Mouse (Mus musculus) left cerebral cortex, adult 2 months (tissue): ENCODE results near the gene Nfic. TPM values are rescaled to one million over a fixed set of nuclear protein-coding genes. Genes with fewer than 3 reads are reported as not detected.

Experiments
- DNase-seq, 2 experiments: peaks; one replicate each; pipeline ENCODE4 v3.0.0; 2021 to 2022; ENCODE audit warnings: low spot score in 2 of 2, mixed read lengths in 1 of 2; ENCODE audit errors: extremely low spot score in 1 of 2
- H3K27ac ChIP-seq: fragments of 200-600 bp; 2 replicates; pipeline ENCODE4 v1.8.1; 2022
- H3K4me3 ChIP-seq: fragments of 200-600 bp; 2 replicates; pipeline ENCODE4 v1.8.1; 2022
- CTCF ChIP-seq: fragments of 200-600 bp; IDR thresholded peaks from 2 replicates; pipeline ENCODE4 v1.8.1; 2022; ENCODE audit warnings: antibody characterized with exemption, mild to moderate bottlenecking, moderate library complexity
- intact Hi-C: fragments of 180-260 bp; cut with DNase I; formaldehyde crosslinking; loops from one replicate; pipeline ENCODE4 v1.15.1; 2025
- total RNA-seq, 2 experiments: library from RNA; stranded (reverse); gene quantifications; 2 replicates each; pipeline ENCODE4 v1.2.3; 2021

Gene Nfic
- total RNA-seq, 2 experiments from 2014 or later, result 93.4 to 94.9 TPM

- no peak for TF ChIP-seq CTCF
- DNase-seq, result peak in 1 of 2 experiments; percentile 8
- Histone ChIP-seq H3K27ac (peak overlapping the region; percentile 98), H3K4me3 (peak overlapping the region; percentile 88)
- intact Hi-C loops, result loop anchor here (2.0 kb wide), 1 partner anchor 15 kb away; no protein-coding TSS in a partner anchor
These were observed 28.1 kb downstream of the Nfic start for GRCm38 (mm10) chr10:81427327-81427726.

- intact Hi-C loops, result loop anchor here (1.0 to 2.0 kb wide), 2 partner anchors 10 to 14 kb away; no protein-coding TSS in a partner anchor
- H3K4me3 ChIP-seq, result peak overlapping the region; percentile 88
- peak overlapping the region; percentile 98 for H3K27ac ChIP-seq
- peak; percentile 48 to 55 for DNase-seq
- no peak for TF ChIP-seq CTCF
These were observed 28.5 kb downstream of the Nfic start for GRCm38 (mm10) chr10:81426897-81427296.

- no peak; the same call in 1 of the 2 replicates for TF ChIP-seq CTCF
- Histone ChIP-seq H3K4me3 (peak overlapping the region; percentile 88), H3K27ac (peak overlapping the region; percentile 98)
- peak; percentile 19 to 26 for DNase-seq
- intact Hi-C loops, result loop anchor here (1.0 to 2.0 kb wide), 2 partner anchors 9 to 13 kb away; no protein-coding TSS in a partner anchor
These were observed 29.3 kb downstream of the Nfic start for GRCm38 (mm10) chr10:81426081-81426671.

DNA sequence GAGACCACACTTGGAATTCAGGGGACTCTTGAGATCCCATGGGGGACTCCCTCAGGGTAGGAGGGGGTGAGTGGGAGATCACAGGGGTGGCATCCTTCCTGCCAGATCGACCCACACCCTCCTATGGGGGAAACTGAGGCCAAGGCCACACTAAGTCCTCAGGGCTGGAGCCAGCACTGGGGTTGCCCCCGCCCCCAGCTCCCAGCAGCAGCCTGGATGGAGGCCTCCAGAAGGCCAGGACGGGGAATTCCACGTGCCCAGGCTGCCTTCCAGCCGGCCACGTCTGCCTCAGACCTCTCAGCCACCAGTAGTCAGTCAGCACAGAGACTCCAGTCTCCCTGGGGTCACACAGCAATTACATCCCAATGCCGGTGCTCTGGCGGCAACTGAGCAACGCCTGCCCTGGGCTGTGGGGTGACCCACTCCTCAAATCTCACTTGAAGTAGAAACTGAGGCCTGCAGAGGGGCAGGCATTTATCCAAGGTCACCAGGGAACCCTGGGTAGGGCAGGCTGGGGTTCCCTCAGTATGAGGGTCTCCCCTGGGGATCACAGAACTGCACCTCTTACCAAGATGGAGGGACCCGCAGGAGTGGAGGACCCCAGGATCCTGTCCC lies 30.1 kb downstream of the Nfic start:
- Histone ChIP-seq H3K4me3 (peak overlapping the region; percentile 88), H3K27ac (peak overlapping the region; percentile 76)
- intact Hi-C loops, result no loop called here
- no peak for TF ChIP-seq CTCF
- peak; percentile 28 to 31 for DNase-seq

DNA sequence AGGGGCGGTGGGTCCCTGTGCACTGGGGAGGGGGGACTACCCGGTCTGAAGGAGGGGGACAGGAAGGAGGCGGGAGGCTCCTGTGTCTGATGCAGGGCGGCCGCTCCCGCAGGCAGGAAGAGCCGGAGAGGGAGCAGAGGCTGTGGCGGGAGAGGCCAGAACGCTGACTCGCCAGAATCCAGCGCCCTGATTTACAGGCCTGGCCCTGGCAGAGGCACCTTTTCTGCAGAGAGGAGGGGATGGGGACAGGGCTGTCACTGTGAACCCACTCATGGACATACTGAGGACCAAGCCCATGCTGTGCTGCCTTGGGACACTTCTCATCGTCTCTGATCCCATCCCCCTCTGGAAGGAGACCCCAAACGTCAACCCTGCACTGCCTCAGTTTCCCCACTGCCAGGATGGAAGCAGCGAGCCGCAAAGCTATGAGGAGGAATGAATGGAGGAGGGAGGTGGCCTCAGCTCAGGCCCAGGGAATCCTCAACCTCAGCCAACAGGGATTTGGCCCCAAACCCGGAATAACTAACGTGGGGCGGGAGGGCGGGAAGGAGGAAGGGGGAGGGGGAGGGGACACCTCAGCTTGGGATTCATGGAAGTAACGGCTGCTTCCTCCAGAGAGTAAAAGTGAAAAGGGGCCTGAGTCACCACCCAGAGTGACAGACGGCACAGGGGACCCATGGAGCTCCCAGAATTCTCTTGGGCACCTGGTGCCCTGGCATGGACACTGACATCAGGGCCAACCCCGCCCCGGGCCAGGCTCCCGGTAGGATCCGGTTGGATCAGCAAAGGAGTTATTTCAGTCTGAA lies 31.0 kb downstream of the Nfic start:
- intact Hi-C loops, result no loop called here
- Histone ChIP-seq H3K4me3 (peak overlapping the region; percentile 88; the same call in 1 of the 2 replicates), H3K27ac (peak overlapping the region; percentile 44; the same call in 1 of the 2 replicates)
- no peak for TF ChIP-seq CTCF
- peak; percentile 22 to 26 for DNase-seq

GRCm38 (mm10) chr10:81423476-81424245 lies 31.8 kb downstream of the Nfic start:
- DNase-seq, result no peak
- intact Hi-C loops, result no loop called here

DNA sequence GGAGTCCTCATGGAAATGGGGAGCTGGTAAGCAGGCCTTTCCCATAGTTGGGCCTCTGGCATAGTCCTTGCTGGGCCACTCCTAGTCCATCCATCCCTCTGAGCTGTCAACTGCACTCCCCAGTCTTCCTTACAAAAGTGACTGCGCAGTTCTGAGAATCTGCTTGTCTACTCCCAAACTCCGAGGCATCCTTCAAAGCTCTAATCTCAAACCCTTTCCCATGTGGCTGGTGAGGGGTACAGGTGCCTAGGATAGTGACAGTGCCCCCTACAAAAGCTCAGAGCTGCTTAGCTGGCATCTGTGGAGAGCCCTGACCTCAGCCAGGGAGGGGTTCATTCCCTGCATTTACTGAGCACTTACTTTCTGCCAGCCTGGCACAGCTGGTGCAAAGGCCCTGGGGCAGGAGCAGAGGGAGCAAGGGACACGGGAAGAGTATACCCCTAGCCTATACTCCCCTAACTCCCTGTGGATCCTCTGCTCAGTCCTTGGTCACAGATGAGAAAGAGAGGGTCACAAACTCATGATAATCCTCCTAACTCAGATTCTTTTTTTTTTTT lies 32.7 kb downstream of the Nfic start:
- Histone ChIP-seq H3K27ac (no peak overlapping the region), H3K4me3 (no peak overlapping the region)
- intact Hi-C loops, result no loop called here
- no peak for TF ChIP-seq CTCF
- DNase-seq, result no peak

More at GRCm38 (mm10) chr10:81423476-81424245, 31.8 kb downstream of the Nfic start:
- Histone ChIP-seq H3K27ac (peak overlapping the region; percentile 44; the same call in 1 of the 2 replicates), H3K4me3 (no peak overlapping the region)
- no peak for TF ChIP-seq CTCF

DNA sequence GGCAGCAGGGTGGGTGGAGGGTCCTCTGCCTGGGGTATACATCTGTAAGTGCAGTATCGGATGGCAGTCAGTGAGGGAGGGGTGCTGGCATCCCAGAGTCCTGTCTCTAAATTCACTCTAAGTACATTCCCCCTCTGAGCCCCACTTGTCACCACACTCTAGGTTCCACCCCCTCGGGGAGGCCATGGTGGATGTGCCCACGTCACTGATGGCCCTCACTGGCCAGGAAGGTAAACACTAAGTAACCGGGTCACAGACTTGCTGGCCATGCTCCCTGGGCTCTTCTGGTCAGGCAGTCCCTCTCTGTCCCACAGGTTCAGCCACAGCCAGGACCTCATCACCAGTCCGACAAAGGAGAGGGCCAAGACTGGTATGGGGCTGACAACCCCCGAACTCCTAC lies 33.2 kb downstream of the Nfic start:
- H3K4me3 ChIP-seq, result no peak overlapping the region
- intact Hi-C loops, result no loop called here
- H3K27ac ChIP-seq, result no peak overlapping the region
- no peak for TF ChIP-seq CTCF
- DNase-seq, result peak; percentile 8 to 9

DNA sequence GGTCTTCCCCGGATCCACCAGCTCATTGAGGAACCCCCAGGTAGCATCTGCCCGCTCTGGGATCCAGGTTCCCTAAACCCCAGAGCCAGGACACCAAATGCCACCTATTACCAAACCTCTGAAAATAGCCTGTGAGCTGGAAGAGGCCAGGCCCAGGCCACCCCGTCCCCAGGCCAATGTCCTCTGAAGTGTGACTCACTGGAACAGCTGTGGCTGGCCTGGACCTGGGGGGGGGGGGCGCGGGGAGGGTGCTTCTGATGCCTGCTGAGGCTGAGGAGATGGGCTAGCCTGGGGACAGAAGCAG lies 33.7 kb downstream of the Nfic start:
- TF ChIP-seq CTCF, result no peak
- Histone ChIP-seq H3K27ac (no peak overlapping the region), H3K4me3 (no peak overlapping the region)
- no peak for DNase-seq
- intact Hi-C loops, result no loop called here

DNA sequence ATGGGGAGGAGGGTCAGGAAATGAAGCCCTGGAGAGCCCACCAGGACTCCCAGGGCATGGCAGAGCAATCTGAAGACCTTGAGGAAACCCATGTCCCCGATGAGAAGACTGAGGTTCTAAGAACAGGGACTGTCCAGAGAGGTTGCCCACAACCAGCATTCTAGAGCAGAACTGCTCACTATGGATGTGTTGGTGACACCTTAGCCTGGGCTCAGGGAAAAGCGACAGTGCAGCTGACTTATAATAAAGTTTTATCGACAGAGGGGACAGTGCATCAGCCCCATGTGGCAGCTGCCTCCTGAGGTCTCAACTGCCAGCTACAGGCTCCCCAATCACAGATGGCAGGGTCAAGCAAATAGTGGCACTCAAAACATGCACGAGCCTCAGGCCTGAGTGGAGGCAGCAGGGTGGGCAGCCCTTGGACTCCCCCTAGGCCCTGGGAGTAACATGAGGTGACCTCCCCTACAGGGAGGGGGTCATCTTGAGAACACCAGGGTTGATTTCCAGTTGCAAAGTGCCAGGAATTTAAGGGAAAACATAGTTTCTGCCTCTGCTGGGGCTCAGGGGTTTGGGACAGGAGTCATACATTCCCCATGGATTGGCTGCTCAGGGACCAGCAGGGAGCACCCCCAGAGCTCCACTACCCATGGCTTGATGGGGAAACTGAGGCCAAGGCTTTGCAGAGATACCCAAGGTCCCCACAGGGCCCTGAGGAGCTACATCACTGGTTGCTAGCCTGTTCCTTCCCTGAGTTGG lies 34.2 kb downstream of the Nfic start:
- H3K27ac ChIP-seq, result no peak overlapping the region
- no peak for DNase-seq
- TF ChIP-seq CTCF, result no peak
- intact Hi-C loops, result no loop called here
- H3K4me3 ChIP-seq, result no peak overlapping the region
